8 mouse cellular contexts compared by ENCODE assay signal in genomic region chr19:7068136-7068535, GRCm38 (mm10). TPM values are rescaled to one million over a fixed set of nuclear protein-coding genes. Genes with fewer than 3 reads are reported as not detected.
DNase-seq lines count a peak whose midpoint lies in the region; ATAC-seq and TF ChIP-seq lines count a peak whose summit lies in the region.

No protein-coding gene starts in this region.

- H3K4me3 ChIP-seq in C2C12 (ENCODE audit: insufficient read depth, poor library complexity, severe bottlenecking): no peak overlapping the region
- no peak overlapping the region for H3K4me3 ChIP-seq in embryonic facial prominence, embryonic 12.5 days
- H3K4me3 ChIP-seq in lung, embryonic 14.5 days (ENCODE audit: low read depth, low read length): no peak overlapping the region

- no peak overlapping the region for H3ac ChIP-seq in C2C12 (ENCODE audit: control insufficient read depth, insufficient read length, low read depth)

- H3K27me3 ChIP-seq in C2C12 (ENCODE audit: control insufficient read depth, insufficient read depth, insufficient read length): no peaks in the 10 kb centered on the region
- 0 out of 2 replicates have a peak, but pooled peaks cover 13% of the 10 kb centered on the region for H3K27me3 ChIP-seq in embryonic facial prominence, embryonic 12.5 days
- peaks cover 16% of the 10 kb centered on the region for H3K27me3 ChIP-seq in lung, embryonic 14.5 days (ENCODE audit: insufficient read depth, low read length)

- WGBS in embryonic facial prominence, embryonic 12.5 days: 5% methylated on average over 14 of the region's 14 CpGs
- 6% methylated on average over 14 of the region's 14 CpGs for WGBS in lung, embryonic 14.5 days

- peak; percentile 91 for DNase-seq in adrenal gland, postnatal 10 days
- DNase-seq in heart, postnatal 14 days: peak; percentile 86 to 92
- DNase-seq in layer of hippocampus, adult 8-10 months (ENCODE audit: low spot score in 2 of 2): peak; percentile 65 to 81
- peak; percentile 91 for DNase-seq in lung, embryonic 14.5 days
- DNase-seq in ovary, adult 18-20 months (ENCODE audit: low spot score): peak; percentile 47
- peak; percentile 81 for DNase-seq in thymus, postnatal 25 days

- intact Hi-C loops in heart, postnatal 14 days (cut with DNase I): loop anchor here (1.0 to 10.0 kb wide), 5 partner anchors 34 to 367 kb away; partner anchors contain the start of gene Mark2

- peaks cover 45% of the 10 kb centered on the region for H3K4me1 ChIP-seq in embryonic facial prominence, embryonic 12.5 days
- peaks cover 24% of the 10 kb centered on the region for H3K4me1 ChIP-seq in lung, embryonic 14.5 days (ENCODE audit: insufficient read depth)

- peak overlapping the region; percentile 19; the same call in 1 of the 2 replicates for H3K27ac ChIP-seq in embryonic facial prominence, embryonic 12.5 days
- H3K27ac ChIP-seq in lung, embryonic 14.5 days (ENCODE audit: low read depth): no peak overlapping the region

- H3K9me3 ChIP-seq in embryonic facial prominence, embryonic 12.5 days: no peaks in the 10 kb centered on the region
- no peaks in the 10 kb centered on the region for H3K9me3 ChIP-seq in lung, embryonic 14.5 days (ENCODE audit: low read depth, low read length)

- peak overlapping the region; percentile 3; the same call in 1 of the 2 replicates for H3K4me2 ChIP-seq in embryonic facial prominence, embryonic 12.5 days (replicated peaks)
- H3K4me2 ChIP-seq in lung, embryonic 14.5 days: no peak overlapping the region

- no peak overlapping the region for H3K9ac ChIP-seq in embryonic facial prominence, embryonic 12.5 days
- no peak overlapping the region for H3K9ac ChIP-seq in lung, embryonic 14.5 days

- H3K36me3 ChIP-seq in C2C12 (ENCODE audit: control insufficient read depth, insufficient read depth): no peaks in the 10 kb centered on the region
- no peaks in the 10 kb centered on the region for H3K36me3 ChIP-seq in embryonic facial prominence, embryonic 12.5 days
- no peaks in the 10 kb centered on the region for H3K36me3 ChIP-seq in lung, embryonic 14.5 days (ENCODE audit: insufficient read depth)

- TF ChIP-seq CTCF in C2C12 (IDR thresholded peaks at IDR 0.05; ENCODE audit: control insufficient read depth, insufficient read depth, insufficient read length): peak; percentile 57
- peak; percentile 92 for TF ChIP-seq CTCF in lung, embryonic 14.5 days (IDR thresholded peaks at IDR 0.05; ENCODE audit: low read depth)

- no peaks in the 10 kb centered on the region for H3K79me2 ChIP-seq in C2C12 (ENCODE audit: control insufficient read depth, insufficient read depth)

- no peak for ATAC-seq in embryonic facial prominence, embryonic 12.5 days (ENCODE audit: insufficient number of reproducible peaks, insufficient read depth, low FRiP score, low TSS enrichment)
- ATAC-seq in lung, embryonic 14.5 days (ENCODE audit: insufficient read depth): 0 out of 2 replicates have a peak, but pooled peaks have one; percentile 10

- H3K79me3 ChIP-seq in C2C12 (ENCODE audit: low read depth): no peaks in the 10 kb centered on the region

TF ChIP-seq in C2C12, 6 proteins besides CTCF, POLR2A, EP300 and RAD21:
- TF ChIP-seq USF1 (IDR thresholded peaks at IDR 0.05; ENCODE audit: low read depth) (no peak), MYOD1 (IDR thresholded peaks at IDR 0.05; ENCODE audit: control insufficient read depth, insufficient read length, low read depth) (no peak), CEBPB (IDR thresholded peaks at IDR 0.05; ENCODE audit: low read depth) (no peak)

RNA-seq across cellular contexts. Expression of gene Macrod1, which starts 11.5 kb away (rescaled TPM):
- 8.3 TPM for polyA plus RNA-seq in C2C12 (2012; fragmentation: generic; extraction: Trizol)
- total RNA-seq in adrenal gland, postnatal 10 days (2021): 100 to 1,000 TPM; 134 to 155 TPM
- polyA plus RNA-seq in embryonic facial prominence, embryonic 12.5 days (2016; fragmentation: Nextera tagmentation; extraction: Ambion mirVana): 11.3 and 12.2 TPM in 2 replicates
- 100 to 1,000 TPM; 181 to 186 TPM for total RNA-seq in heart, postnatal 14 days (2021)
- 10 to 100 TPM; 19.2 to 21.4 (median 20.1) TPM for total RNA-seq in layer of hippocampus, adult 8-10 months (2022)
- 11.0 and 11.4 TPM in 2 replicates for polyA plus RNA-seq in lung, embryonic 14.5 days (2014; fragmentation: Nextera tagmentation; extraction: Ambion mirVana)

RNA-seq across cellular contexts. Expression of gene Stip1, which starts 28.4 kb away (rescaled TPM):
- 309 TPM for polyA plus RNA-seq in C2C12 (2012; fragmentation: generic; extraction: Trizol)
- total RNA-seq in adrenal gland, postnatal 10 days (2021): 100 to 1,000 TPM; 101 to 107 TPM
- 273 and 275 TPM in 2 replicates for polyA plus RNA-seq in embryonic facial prominence, embryonic 12.5 days (2016; fragmentation: Nextera tagmentation; extraction: Ambion mirVana)
- total RNA-seq in heart, postnatal 14 days (2021): 100 to 1,000 TPM in 1 of 2 experiments, 10 to 100 TPM in 1; 84.1 to 107 TPM
- total RNA-seq in layer of hippocampus, adult 8-10 months (2022): 100 to 1,000 TPM; 155 to 228 (median 191) TPM
- 250 and 255 TPM in 2 replicates for polyA plus RNA-seq in lung, embryonic 14.5 days (2014; fragmentation: Nextera tagmentation; extraction: Ambion mirVana)

RNA-seq across cellular contexts. Expression of gene Flrt1, which starts 37.4 kb away (rescaled TPM):
- 0.08 TPM for polyA plus RNA-seq in C2C12 (2012; fragmentation: generic; extraction: Trizol)
- total RNA-seq in adrenal gland, postnatal 10 days (2021): 1 to 10 TPM; 1.1 to 2.0 TPM
- polyA plus RNA-seq in embryonic facial prominence, embryonic 12.5 days (2016; fragmentation: Nextera tagmentation; extraction: Ambion mirVana): 6.6 and 6.8 TPM in 2 replicates
- total RNA-seq in heart, postnatal 14 days (2021): 1 to 10 TPM in 1 of 2 experiments, under 1 TPM in 1; 0.98 to 1.0 TPM
- total RNA-seq in layer of hippocampus, adult 8-10 months (2022): 10 to 100 TPM; 18.9 to 23.5 (median 21.5) TPM
- 1.4 and 2.0 TPM in 2 replicates for polyA plus RNA-seq in lung, embryonic 14.5 days (2014; fragmentation: Nextera tagmentation; extraction: Ambion mirVana)

RNA-seq across cellular contexts. Expression of gene Fermt3, which starts 48.9 kb away (rescaled TPM):
- 0.37 TPM for polyA plus RNA-seq in C2C12 (2012; fragmentation: generic; extraction: Trizol)
- 10 to 100 TPM in 1 of 2 experiments, 1 to 10 TPM in 1; 9.8 to 10.1 TPM for total RNA-seq in adrenal gland, postnatal 10 days (2021)
- polyA plus RNA-seq in embryonic facial prominence, embryonic 12.5 days (2016; fragmentation: Nextera tagmentation; extraction: Ambion mirVana): 6.5 and 7.2 TPM in 2 replicates
- 10 to 100 TPM in 1 of 2 experiments, 1 to 10 TPM in 1; 6.1 to 10.7 TPM for total RNA-seq in heart, postnatal 14 days (2021)
- total RNA-seq in layer of hippocampus, adult 8-10 months (2022): 10 to 100 TPM in 2 of 4 experiments, 1 to 10 TPM in 2; 3.7 to 17.8 (median 9.2) TPM
- polyA plus RNA-seq in lung, embryonic 14.5 days (2014; fragmentation: Nextera tagmentation; extraction: Ambion mirVana): 8.6 and 9.1 TPM in 2 replicates

Comparison
In these comparisons a context has a peak if more than half of its experiments do, and no peak if none do; other contexts are left out.
1. RNA of gene Macrod1, which starts 11.5 kb away (total RNA-seq): 181 to 186 TPM in heart, postnatal 14 days and 134 to 155 TPM in adrenal gland, postnatal 10 days; 19.2 to 21.4 TPM in layer of hippocampus, adult 8-10 months; every median in the first group is over 4 times any median in the second.
2. RNA of gene Flrt1, which starts 37.4 kb away (total RNA-seq): 18.9 to 23.5 TPM in layer of hippocampus, adult 8-10 months; 1.1 to 2.0 TPM in adrenal gland, postnatal 10 days and 0.98 to 1.0 TPM in heart, postnatal 14 days; every median in the first group is over 4 times any median in the second.
3. Peak in every context shown above with its lines, with median percentiles within 50 percentile points of each other: DNase-seq.